Mouse (Mus musculus) heart, embryonic 16.5 days (tissue): ENCODE data around the gene Trp53. TPM values are rescaled to one million over a fixed set of nuclear protein-coding genes. Genes with fewer than 3 reads are reported as not detected.

ENCODE experiments used
- ATAC-seq: fragments of 200-750 bp; cut with Nextera tagmentation; replicated peaks from 2 replicates; pipeline ENCODE4 v1.8.0; 2017; ENCODE audit warnings: moderate number of reproducible peaks; ENCODE audit not compliant: insufficient read depth, low FRiP score; ENCODE audit errors: extremely low read depth
- H3K27ac ChIP-seq: fragments of 300-500 bp; sonication (generic); 2 replicates; pipeline ENCODE4 v1.5.1; 2014; ENCODE audit warnings: mild to moderate bottlenecking, low read length, control low read depth, moderate library complexity
- H3K27me3 ChIP-seq: fragments of 300-500 bp; sonication (generic); 2 replicates; pipeline ENCODE4 v1.6.1; 2014; ENCODE audit warnings: low read length, mixed read lengths; ENCODE audit not compliant: control insufficient read depth, insufficient read depth
- H3K36me3 ChIP-seq: fragments of 300-500 bp; sonication (generic); 2 replicates; pipeline ENCODE4 v1.6.1; 2014; ENCODE audit not compliant: control insufficient read depth, insufficient read depth
- H3K4me1 ChIP-seq: fragments of 300-500 bp; sonication (generic); 2 replicates; pipeline ENCODE4 v1.6.1; 2014; ENCODE audit warnings: low read length, mixed read lengths; ENCODE audit not compliant: control insufficient read depth, insufficient read depth
- H3K4me2 ChIP-seq: fragments of 300-500 bp; sonication (generic); 2 replicates; pipeline ENCODE4 v1.6.1; 2014; ENCODE audit warnings: low read depth, mild to moderate bottlenecking, control low read depth, low read length
- H3K4me3 ChIP-seq: fragments of 300-500 bp; sonication (generic); 2 replicates; pipeline ENCODE4 v1.5.1; 2014; ENCODE audit warnings: mild to moderate bottlenecking, control low read depth, low read length
- H3K9ac ChIP-seq: fragments of 300-500 bp; sonication (generic); 2 replicates; pipeline ENCODE4 v1.6.1; 2014; ENCODE audit warnings: low read length, control low read depth
- H3K9me3 ChIP-seq: fragments of 300-500 bp; sonication (generic); replicated peaks from 2 replicates; pipeline ENCODE4 v1.6.1; 2016; ENCODE audit warnings: low read length; ENCODE audit not compliant: control insufficient read depth
- WGBS: fragments of 180-500 bp; shearing (Covaris S2); extraction: QIAGEN DNeasy Blood & Tissue Kit; methylation state at CpG from one replicate; pipeline ENCODE4 v1.1.7; 2014; 5-methylcytosine and 5-hydroxymethylcytosine counted together
- polyA plus RNA-seq: library from polyadenylated mRNA; unstranded; fragments of >200 nt; fragmentation: Nextera tagmentation; extraction: Ambion mirVana; gene quantifications from 2 replicates; pipeline ENCODE4 v1.2.1, GENCODE M21; 2015

The Trp53 gene
- polyA plus RNA-seq, 1 experiment from 2014 or later, result 87.0 TPM

- Histone ChIP-seq H3K36me3 (peaks cover 12% of the 10 kb centered on the region), H3K9me3 (no peaks in the 10 kb centered on the region), H3K4me3 (peak within 1 kb of the TSS; percentile 78), H3K27me3 (no peaks in the 10 kb centered on the region), H3K4me2 (peak within 1 kb of the TSS; percentile 96), H3K9ac (peak within 1 kb of the TSS; percentile 94), H3K4me1 (peaks cover 34% of the 10 kb centered on the region), H3K27ac (peak within 1 kb of the TSS; percentile 97)
- peak; percentile 37; the same call in 1 of the 2 replicates for ATAC-seq
- WGBS, result 4% methylated on average over 53 of the region's 59 CpGs
These were observed 20.1 kb upstream of the Trp53 start, which contains the start of gene Efnb3 for GRCm38 (mm10) chr11:69559851-69560765. Gene Efnb3, minus strand, starts transcription at chr11:69560205.

- ATAC-seq, result no peak
- H3K9me3 ChIP-seq, result no peaks in the 10 kb centered on the region
- peak overlapping the region; percentile 96 for H3K4me2 ChIP-seq
- peaks cover 34% of the 10 kb centered on the region for H3K4me1 ChIP-seq
- H3K36me3 ChIP-seq, result peaks cover 12% of the 10 kb centered on the region; the same call in 1 of the 2 replicates
- H3K4me3 ChIP-seq, result peak overlapping the region; percentile 78
- 30% methylated on average over 16 of the region's 16 CpGs for WGBS
- H3K27ac ChIP-seq, result peak overlapping the region; percentile 97
- H3K9ac ChIP-seq, result peak overlapping the region; percentile 94
- no peaks in the 10 kb centered on the region for H3K27me3 ChIP-seq
These were observed 19.0 kb upstream of the Trp53 start for GRCm38 (mm10) chr11:69560896-69561854.

- Histone ChIP-seq H3K4me3 (no peak overlapping the region), H3K9ac (no peak overlapping the region), H3K4me1 (peaks cover 27% of the 10 kb centered on the region), H3K4me2 (no peak overlapping the region), H3K36me3 (peaks cover 12% of the 10 kb centered on the region; the same call in 1 of the 2 replicates), H3K27ac (no peak overlapping the region), H3K27me3 (no peaks in the 10 kb centered on the region), H3K9me3 (no peaks in the 10 kb centered on the region)
- ATAC-seq, result no peak
- WGBS, result 56% methylated on average over 13 of the region's 13 CpGs
These were observed 16.8 kb upstream of the Trp53 start for GRCm38 (mm10) chr11:69563373-69563772.

- no peak overlapping the region for H3K27ac ChIP-seq
- no peak for ATAC-seq
- no peak overlapping the region for H3K4me3 ChIP-seq
- WGBS, result 57% methylated on average over 3 of the region's 3 CpGs
- no peaks in the 10 kb centered on the region for H3K27me3 ChIP-seq
- H3K4me2 ChIP-seq, result no peak overlapping the region
- peaks cover 25% of the 10 kb centered on the region for H3K4me1 ChIP-seq
- no peak overlapping the region for H3K9ac ChIP-seq
- no peaks in the 10 kb centered on the region for H3K9me3 ChIP-seq
- H3K36me3 ChIP-seq, result peaks cover 12% of the 10 kb centered on the region; the same call in 1 of the 2 replicates
These were observed 15.8 kb upstream of the Trp53 start for GRCm38 (mm10) chr11:69564391-69564790.

- Histone ChIP-seq H3K27me3 (no peaks in the 10 kb centered on the region), H3K4me2 (no peak overlapping the region), H3K4me1 (peaks cover 21% of the 10 kb centered on the region), H3K9ac (no peak overlapping the region), H3K27ac (no peak overlapping the region), H3K4me3 (no peak overlapping the region), H3K9me3 (no peaks in the 10 kb centered on the region), H3K36me3 (peaks cover 12% of the 10 kb centered on the region; the same call in 1 of the 2 replicates)
- WGBS, result 65% methylated on average over 8 of the region's 8 CpGs
- ATAC-seq, result no peak
These were observed 15.0 kb upstream of the Trp53 start for GRCm38 (mm10) chr11:69565131-69565530.

- H3K27me3 ChIP-seq, result no peaks in the 10 kb centered on the region
- no peaks in the 10 kb centered on the region for H3K9me3 ChIP-seq
- no peak overlapping the region for H3K27ac ChIP-seq
- H3K4me2 ChIP-seq, result no peak overlapping the region
- peaks cover 17% of the 10 kb centered on the region for H3K4me1 ChIP-seq
- no peak overlapping the region for H3K4me3 ChIP-seq
- ATAC-seq, result no peak
- WGBS, result 47% methylated on average over 3 of the region's 3 CpGs
- H3K9ac ChIP-seq, result no peak overlapping the region
- H3K36me3 ChIP-seq, result peaks cover 6% of the 10 kb centered on the region; the same call in 1 of the 2 replicates
These were observed 4.9 kb upstream of the Trp53 start for GRCm38 (mm10) chr11:69575220-69575619.

GRCm38 (mm10) chr11:69576307-69576706 is 3.9 kb upstream of the Trp53 start:
- no peak overlapping the region for H3K4me3 ChIP-seq
- ATAC-seq, result no peak
- peaks cover 17% of the 10 kb centered on the region for H3K4me1 ChIP-seq
- H3K36me3 ChIP-seq, result no peaks in the 10 kb centered on the region
- H3K27me3 ChIP-seq, result no peaks in the 10 kb centered on the region
- H3K9ac ChIP-seq, result no peak overlapping the region
- no peak overlapping the region for H3K27ac ChIP-seq
- 66% methylated on average over 5 of the region's 5 CpGs for WGBS
- no peak overlapping the region for H3K4me2 ChIP-seq
- H3K9me3 ChIP-seq, result no peaks in the 10 kb centered on the region

GRCm38 (mm10) chr11:69578301-69578700 is 1.9 kb upstream of the Trp53 start:
- Histone ChIP-seq H3K27me3 (no peaks in the 10 kb centered on the region), H3K27ac (no peak overlapping the region), H3K4me2 (peak overlapping the region; percentile 79), H3K9me3 (no peaks in the 10 kb centered on the region), H3K4me3 (peak overlapping the region; percentile 88), H3K9ac (peak overlapping the region; percentile 81), H3K4me1 (peaks cover 24% of the 10 kb centered on the region), H3K36me3 (no peaks in the 10 kb centered on the region)
- 8% methylated on average over 15 of the region's 15 CpGs for WGBS
- ATAC-seq, result no peak
